Mouse (Mus musculus) cerebellum, adult 8-10 months (tissue): ENCODE data around the gene Gm1330.
"Not testable (repeated sequence)": the region's sequence is repeated elsewhere in the genome, so short reads cannot be mapped to it uniquely, and the experiment has no call there.

ENCODE experiments used
- DNase-seq: peaks from one replicate; pipeline ENCODE4 v3.0.0; 2022

The Gm1330 gene

DNA sequence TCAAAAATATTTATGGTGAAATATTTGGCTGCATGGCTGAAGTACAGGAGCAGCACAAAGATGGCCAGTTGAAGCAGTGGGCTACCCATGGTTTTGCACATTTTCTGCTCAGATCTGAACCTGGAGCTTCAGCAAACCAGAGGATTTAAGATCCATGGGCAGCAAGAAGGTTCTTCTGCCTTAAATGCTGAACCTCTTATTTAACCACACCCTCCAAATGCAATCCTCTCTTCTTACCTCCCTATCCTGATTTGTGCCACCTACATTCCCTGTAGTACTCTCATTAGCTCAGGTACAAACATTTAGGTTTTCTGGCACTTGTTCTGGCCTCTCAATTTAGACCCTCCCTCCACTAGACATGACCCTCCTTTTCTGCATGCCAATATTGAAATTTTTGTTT, at the start of gene Gm1330:
TSS of gene Gm1330 (minus strand) at position 101 of the 400 bp plus-strand sequence.
- DNase-seq, result no peak

DNA sequence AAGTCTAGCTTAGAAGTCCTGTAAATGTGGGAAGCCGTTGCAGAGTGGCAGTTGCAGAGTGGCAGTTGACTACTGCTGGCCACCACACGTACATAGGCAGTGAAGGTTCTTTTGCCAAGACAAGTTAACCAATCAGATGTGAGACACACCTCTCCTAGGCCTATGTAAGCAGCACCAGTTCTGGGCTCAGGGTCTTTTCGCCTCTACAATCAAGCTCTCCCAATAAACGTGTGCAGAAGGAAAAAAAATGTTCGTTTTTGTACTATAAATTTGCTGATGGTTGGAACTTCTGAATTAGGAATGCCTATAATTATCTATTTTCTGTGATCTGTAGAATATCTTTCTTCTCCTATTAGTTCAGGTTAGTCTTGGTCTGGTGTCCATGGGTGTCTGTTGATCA, 14.1 kb upstream of the Gm1330 start, which contains the start of gene Gm10750:
TSS of gene Gm10750 (minus strand) at position 101 of the 400 bp plus-strand sequence.
- not testable (repeated sequence) for DNase-seq

DNA sequence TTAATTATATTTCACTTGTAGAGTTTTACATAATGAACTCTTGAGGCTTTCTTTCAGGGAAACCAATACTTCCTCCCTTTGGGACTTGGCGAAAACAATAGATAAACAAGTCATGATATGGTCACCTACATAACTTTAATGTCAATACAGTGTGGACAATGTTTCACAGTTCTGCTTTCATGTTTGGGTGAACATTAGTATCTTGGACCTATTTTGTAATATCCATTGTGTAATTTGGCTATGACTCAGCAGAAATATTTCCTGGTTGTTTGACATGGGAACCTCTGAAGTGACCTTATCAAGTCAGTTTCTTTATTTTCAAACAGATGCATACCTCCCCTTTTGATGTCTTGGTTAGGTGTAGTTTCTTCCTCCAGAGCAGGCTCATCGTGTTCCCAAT, 1.8 kb upstream of the Gm1330 start:
- no peak for DNase-seq

DNA sequence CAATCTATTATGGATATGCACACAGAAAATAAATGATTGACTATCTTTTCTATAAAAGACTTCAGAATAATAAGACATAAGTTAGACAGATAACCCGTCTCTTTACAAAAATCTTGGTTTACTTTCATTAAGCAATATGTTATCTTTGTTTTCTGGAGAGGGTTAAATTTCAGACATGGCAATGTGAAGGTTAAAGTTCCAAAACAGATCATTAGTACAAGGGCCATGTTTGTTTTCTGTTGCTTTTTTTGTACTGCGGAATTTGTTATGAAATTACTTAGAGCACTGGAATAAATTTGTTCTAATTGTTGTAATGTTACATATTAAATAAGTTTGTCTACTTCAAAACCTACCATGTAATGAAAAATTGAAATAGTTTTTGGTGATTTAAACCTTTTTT, 7.9 kb downstream of the Gm1330 start:
- DNase-seq, result no peak
